Mouse (Mus musculus) bone marrow, adult 2 months (tissue): ENCODE measurements at regions not wholly inside any gene's neighbourhood (a gene's known extent, or its start where the extent isn't known, plus 50 kb on each side); places are given as distances from the start of the nearest gene placed in this dataset.

ENCODE experiments used
- CTCF ChIP-seq: fragments of 200-500 bp; IDR thresholded peaks from 2 replicates; pipeline ENCODE4 v1.5.1; 2011; ENCODE audit warnings: low read length, control low read depth; ENCODE audit not compliant: control insufficient read depth, insufficient read depth
- POLR2A ChIP-seq: fragments of 200-500 bp; IDR thresholded peaks from 2 replicates; pipeline ENCODE4 v1.6.1; 2011; ENCODE audit warnings: low read depth, mild to moderate bottlenecking, control low read depth, low read length, borderline replicate concordance; ENCODE audit not compliant: control insufficient read depth

- TF ChIP-seq POLR2A (no peak), CTCF (no peak)
Observed at GRCm38 (mm10) chr16:5368897-5369558, 113.2 kb upstream of the Eef2kmt start.
